Mouse (Mus musculus) c-Kit-positive CD71-positive TER-119-negative erythroid progenitor cells, embryonic 14.5 days (primary cell): ENCODE data around the gene Mphosph9.

Experiments used
- DNase-seq: peaks from one replicate; pipeline ENCODE4 v3.0.0-alpha.2; 2013; ENCODE audit warnings: low read depth

The Mphosph9 gene

DNA sequence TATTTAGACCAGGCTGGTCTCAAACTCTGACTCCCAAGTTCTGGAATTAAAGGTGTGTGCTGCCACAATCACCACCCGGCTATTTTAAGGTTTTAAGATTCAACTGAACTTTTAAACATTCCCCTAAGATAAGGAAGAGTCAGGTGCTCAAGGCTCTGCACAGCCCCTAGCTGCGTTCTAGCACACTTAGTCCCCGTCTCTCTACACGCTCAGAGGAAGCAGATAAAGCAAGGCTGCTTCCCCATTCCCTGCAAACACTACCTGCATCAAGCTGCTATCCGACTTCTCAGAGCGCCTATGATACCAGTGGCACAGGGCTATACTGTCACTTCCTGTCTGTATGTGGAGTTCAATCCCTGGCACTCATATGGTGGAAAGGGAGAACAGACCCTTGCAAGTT, 60.1 kb downstream of the Mphosph9 start:
- no peak for DNase-seq

DNA sequence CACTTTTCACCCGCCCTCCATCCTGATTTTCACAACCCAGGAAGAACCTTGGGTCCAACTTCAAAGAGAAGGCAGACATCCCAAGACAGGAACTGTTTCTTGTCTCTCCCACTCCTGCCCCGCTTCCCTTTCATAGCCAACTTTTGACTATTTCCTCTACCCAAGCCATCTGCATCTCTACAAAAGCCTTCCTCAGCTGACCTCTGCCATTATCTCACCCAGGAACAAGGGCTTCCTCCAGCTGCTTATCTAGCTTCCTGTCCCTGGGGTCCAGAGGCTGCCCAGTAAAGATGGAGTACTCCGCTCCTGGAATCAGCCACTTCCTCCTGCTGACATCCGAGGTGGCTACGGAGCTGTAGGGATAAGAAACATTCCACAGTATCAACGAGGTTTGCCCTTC, 61.0 kb downstream of the Mphosph9 start:
- DNase-seq, result no peak

DNA sequence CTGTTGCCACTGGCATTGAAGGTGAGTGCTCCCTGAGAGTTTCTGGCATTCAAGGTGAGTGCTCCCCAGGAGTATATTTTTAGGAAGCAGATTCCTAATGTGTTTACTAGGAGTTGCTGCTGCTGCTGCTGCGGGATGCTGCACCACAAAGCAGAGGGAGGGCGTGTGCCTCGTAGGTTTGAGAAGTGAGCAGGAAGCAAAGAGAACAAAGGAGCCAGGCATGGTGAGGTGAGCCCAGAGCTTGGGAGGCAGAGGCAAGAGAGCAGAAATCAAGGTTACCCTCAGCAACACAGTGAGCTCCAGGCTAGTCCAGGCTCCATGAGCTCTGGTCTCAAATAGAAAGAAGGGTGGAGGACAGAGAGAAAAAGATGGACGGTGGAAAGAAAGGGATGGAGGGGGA, 64.5 kb downstream of the Mphosph9 start:
- no peak for DNase-seq

DNA sequence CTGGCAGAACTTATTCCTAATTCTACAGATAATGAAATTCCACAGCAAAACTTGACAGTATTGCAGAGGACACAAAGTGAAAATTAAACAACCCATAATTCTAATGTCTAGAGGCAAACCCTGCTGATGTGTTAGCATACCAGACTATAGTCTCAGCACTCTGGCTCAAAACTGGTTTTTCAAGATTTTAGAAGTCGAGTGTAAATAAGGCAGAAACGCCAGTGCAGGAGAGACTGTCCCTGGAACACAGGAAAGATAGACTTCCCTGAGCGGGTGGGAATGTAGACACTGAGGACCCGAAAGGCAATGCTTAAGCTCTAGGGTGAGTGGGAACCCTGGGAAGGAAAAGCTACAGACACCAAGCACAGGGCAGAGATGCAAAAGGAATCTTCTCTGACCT, 65.7 kb downstream of the Mphosph9 start:
- no peak for DNase-seq

DNA sequence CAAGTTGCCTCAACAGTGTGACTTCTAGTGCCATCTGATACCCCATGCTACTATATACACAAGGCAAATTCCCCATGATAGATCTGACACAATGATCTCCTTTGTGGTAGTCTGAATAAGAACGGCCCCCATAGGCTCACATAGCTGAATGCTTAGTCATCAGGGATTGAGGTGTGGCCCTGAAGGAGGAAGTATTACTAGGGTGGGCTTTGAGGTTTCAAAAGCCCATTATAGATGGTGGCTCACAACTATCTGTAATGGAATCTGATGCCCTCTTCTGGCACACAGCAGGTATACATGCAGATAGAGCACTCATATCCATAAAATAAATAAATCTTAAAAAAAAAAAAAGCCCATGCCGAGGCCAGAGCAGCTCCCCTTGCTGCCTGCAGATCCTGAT, 68.6 kb downstream of the Mphosph9 start:
- DNase-seq, result no peak

DNA sequence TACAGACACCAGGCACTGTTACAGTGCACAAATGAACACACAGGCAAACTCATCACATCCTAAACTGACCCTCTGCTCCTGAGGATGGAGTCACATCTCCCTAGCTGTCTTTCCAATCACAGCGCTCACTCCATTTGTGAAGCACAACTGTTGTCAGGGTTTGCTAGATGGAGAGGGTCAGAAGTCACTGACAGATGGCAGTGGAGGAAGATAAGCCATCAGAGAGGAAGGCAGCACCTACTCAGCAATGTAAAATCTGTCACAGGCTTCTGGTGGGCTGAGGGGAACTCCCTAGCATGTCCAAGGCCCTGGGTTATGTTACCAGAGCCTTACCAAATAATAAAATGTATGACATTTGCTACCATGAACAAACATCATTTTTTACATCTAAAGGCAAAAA, 69.7 kb downstream of the Mphosph9 start:
- no peak for DNase-seq

DNA sequence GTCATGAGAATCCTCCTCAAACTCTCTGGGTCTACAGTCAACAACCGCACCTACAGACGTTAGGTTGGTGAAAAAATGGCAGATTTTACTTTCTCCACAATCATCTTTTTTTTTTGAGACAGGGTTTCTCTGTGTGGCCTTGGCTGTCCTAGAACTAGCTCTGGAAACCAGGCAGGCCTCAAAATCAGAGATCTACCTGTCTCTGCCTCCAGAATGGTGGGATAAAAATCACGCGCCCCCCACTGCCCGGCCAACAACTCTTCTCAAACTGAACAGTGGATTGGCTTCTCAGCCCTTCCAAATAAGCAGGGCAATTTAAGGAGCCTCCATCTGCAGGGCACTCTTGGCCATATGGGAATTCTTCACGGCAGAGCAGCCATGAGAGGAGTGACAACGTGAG, 72.6 kb downstream of the Mphosph9 start:
- no peak for DNase-seq

DNA sequence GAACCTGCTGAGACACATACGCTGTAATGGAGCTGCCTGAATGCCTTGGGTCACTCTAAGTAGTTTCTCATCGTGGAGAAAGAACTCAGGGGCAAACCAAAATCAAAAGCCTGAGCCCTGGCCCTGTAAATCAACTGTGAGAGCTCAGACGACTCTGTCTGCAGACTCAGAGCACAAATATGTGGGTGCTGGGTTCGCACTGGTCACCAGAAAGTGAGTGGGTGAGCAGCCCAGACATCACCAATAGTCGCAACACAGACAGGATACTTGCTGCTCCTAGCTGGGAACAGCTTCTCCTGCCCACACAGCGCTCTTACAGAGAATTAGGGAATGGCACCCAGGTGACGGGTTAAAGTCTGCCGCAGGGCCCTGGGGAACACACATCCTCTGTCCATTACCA, 74.2 kb downstream of the Mphosph9 start:
- DNase-seq, result no peak

DNA sequence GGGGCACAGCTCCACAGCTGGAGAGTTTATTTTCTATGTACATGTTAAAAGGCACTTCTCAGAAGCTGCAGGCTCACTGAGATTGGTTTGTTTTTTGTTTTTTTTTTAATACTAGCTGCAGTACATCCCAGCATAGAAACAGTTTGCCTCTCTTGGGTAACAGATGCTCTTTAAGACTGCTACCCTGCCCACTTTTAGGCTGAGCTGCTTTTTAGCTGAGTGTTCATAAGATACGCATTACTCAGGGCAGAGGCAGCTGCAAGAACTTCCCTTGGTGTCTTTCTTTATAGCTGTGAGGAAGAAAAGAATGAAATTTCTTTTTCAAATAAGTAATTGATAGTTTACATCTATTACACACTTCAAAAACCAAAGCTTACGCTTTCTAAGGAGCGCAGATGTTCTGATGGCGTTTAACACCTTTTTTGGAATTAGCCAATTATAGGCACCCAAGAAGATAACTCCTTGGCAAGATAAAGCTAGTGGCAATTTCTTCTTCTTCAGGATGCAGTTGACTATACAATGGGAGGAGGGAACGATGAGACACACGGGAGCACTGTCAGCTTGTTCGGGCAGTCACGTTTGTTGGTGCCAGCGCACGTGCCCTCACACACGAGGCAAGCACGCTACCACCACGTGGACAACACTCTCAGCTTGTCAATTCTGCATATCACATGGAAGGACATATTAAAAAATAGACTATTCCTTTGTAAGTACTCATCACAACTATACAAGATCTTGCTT, 75.0 kb downstream of the Mphosph9 start:
- DNase-seq, result no peak

DNA sequence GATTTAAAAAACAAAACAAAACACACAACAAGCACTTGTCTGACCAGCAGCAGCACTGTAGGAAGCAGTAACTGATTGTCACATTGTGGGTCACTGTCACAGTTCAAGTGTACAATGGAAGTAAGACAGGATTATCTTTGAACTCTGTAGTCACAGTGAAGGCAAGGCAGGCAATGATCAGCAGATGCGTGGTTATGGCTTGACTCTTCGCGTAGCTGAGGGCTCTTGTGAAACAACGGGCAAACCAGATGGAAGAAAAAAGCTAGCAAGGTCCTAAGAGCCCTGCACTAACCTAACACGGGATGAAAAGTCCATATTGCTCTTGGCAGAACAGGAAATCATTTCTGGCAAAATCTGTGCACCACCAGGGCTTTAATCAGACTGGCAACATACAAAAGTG, 76.7 kb downstream of the Mphosph9 start:
- DNase-seq, result no peak

DNA sequence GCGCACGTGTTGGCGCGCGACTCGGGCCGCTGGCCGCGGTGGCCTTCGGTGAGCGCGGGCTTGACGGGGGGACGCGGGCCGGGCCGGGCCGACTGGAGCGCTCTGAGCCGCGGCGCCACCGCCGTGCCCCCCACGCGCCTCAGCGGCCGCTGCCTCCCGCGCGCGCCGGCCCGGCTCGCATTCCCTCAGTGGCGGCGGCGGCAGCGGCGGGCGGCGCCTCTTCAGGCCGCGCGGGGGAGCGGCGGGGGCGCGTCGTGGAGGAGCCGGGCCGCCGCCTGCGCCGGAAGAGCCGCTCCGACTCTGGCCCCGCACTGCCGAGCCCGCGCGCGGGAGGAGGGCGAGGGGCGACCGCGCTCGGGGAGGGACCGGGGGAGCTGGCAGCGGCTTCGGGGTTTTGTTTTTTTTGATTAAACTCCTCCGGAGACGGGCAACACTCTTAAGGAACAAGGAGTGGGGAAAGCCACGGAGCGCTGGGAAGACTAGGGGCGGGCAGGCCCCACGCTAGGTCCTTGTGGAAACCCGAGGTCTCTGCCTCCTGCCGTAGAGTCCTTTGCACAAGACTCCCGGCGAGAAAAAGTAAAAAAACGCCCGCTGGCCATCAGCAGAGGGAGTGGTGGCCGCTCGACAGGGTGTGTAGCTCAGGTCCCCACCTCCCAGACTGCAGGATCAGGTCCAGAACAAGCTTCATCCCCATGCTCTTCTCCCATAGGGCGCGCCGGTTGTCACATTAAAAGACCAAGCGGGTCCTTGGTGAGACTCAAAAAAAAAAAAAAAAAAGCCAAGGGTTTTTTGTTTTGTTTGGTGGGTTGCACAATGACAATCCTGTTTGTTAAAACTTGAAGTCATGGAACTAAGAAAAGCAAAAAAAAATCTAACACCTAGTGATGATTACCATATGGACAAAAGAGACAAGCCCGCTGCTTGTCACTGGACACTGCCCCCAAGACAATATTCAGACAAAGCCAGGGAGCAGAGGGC, 77.9 kb downstream of the Mphosph9 start, which contains the start of gene Pitpnm2:
Gene Pitpnm2 (minus strand): TSS at position 147 of the 978 bp plus-strand sequence.
- no peak for DNase-seq

DNA sequence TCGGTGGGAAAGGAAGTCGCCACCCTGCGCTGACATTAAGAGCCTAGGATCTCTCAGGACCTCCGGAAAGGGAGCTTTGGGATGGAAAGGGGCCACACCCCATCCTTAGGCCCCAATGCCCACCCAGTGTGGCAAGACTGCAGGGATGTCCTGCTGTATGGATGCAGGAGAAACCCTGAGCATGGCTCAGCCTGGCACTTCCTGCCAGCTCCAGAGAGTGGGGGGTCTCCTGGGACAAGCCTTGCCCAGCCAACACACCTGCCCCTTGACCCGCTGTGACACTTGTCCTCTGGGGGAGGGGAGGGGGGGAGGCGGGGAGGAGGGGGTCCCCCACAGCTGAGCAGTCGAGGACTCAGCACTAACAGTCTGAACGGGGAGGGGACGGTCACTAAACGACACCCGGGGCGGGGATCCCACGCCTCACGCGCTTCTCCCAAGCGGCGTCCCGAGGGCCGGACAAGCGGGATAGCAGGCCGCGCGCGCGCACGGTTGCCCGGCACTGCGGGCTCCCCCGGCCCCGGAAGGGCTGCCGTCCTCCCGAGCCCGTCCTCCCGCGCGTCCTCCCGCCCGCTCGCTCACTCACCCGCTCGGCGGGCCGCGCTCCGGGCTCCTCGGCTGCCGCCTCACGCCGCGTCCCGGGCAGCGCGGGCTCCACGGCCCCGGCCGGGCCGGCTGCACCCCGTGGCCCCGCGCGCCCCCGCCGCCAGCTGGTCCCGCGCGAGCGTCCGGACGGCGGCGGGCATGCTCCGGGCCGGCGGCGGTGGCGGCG, 78.7 kb downstream of the Mphosph9 start:
- no peak for DNase-seq

DNA sequence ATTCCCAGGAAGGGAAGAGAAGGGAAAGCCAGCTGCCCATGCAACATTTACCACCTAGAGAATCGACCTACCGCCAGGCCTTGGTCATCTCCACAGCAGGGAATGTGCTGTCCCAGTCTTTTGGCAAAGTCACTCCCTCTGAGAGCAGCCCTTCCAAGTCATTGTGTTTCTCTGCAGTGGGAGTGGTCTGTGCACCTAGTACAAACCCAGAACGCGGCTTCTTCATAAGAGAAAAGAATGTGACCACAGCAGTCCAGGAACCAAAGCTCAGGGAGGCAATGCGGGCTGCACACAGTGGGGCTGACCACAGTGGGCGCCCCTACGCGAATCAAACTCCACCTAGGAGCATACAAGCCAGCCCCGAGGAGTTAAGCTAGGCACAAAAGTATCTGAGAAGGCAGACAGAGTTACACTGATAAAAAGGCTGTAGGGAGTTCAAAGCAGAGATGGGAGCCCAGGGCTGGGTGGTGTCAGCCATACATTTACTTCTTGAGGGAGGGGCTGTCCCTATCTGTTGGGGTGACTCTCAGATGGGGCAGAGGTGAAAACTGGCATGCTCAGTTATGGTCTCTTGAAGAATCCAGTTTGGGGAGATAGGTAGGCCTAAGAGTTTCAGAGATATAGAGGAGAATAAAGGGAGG, 79.7 kb downstream of the Mphosph9 start:
- peak; percentile 33 for DNase-seq

DNA sequence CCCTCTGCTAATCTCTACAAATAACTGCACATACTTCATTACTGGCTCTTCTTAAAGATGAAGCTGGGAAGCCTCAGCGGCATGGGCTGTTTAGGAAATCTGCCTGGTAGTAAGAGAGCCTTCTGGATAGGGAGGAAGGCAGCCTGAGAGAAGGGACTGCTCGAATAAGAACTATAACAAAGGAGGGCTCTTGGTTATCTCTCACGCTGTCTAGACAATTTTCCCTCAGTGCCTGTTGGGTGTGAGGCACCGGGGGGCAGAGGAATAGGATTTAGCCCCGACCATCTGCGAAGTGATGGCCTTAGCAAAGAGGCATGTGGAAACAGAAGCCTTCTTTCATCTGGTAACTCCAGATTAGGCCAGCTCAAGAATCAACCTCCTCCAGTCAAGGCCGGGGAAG, 80.5 kb downstream of the Mphosph9 start:
- no peak for DNase-seq

DNA sequence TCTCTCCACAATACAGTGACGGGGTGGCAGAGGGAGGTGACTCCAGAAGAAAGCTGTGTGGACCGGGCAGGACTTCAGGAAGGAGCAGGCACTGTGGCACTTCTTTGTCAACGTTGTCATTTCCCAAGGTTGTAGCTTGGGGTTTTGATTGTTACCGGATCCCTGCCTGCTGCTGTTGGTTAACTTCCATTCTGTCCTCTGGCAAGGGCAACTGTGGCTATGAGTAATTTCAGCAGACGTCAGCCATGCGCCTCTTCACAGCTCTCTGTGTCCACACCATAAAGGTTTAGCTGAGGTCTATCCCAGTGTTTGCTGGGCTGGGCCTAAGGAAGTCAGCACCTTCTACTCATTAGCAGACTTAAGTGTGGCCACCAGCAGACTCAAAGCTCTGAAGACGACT, 82.9 kb downstream of the Mphosph9 start:
- no peak for DNase-seq

DNA sequence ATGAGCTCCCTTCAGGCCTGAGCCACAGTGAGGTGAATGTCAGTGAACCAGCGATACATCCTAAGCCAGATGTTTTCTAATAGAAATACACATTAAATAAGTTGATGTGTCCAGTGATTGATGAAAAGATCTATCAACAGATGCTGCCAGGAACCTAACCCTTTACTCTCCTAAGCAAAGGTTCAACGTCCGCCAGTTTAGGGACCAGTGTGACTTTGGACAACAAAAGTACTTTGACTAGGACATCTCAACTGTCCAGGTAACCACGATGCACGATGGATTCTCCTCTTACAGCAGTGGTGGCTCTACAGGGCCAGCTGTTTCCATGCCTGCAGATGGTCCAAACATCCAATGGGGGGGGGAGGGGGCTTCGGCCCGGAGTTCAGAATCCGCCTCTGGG, 83.3 kb downstream of the Mphosph9 start:
- DNase-seq, result no peak

DNA sequence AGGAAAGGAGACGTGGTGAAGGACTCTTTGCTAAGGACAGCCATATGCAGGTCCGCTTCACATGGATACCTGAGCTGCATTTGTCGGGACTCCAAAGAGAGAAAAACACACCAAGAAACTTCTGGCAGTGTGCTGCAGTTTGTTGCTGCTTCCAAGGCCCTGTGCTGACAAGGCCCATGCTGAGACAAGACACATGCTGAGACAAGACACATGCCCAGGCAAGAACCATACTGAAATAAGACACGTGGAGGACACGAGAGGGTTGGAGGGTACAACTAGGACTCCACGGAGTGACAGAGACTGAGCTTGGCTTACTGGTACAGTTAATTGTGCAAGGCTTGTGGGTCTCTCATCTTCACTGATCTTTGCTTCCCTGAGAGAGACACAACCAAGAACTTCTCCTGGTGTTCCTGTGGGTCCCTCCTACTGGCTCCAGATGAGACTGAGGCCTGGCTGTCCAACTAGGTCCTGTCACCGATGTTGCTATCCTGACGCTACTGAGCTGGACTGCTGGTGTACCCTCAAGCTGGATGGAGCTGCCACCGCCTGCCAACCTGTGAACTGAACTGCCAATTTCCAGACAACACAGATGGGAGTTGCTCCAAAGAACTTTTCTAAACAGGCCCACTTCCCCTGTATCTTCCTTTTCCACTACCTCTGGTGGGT, 84.4 kb downstream of the Mphosph9 start:
- DNase-seq, result no peak

DNA sequence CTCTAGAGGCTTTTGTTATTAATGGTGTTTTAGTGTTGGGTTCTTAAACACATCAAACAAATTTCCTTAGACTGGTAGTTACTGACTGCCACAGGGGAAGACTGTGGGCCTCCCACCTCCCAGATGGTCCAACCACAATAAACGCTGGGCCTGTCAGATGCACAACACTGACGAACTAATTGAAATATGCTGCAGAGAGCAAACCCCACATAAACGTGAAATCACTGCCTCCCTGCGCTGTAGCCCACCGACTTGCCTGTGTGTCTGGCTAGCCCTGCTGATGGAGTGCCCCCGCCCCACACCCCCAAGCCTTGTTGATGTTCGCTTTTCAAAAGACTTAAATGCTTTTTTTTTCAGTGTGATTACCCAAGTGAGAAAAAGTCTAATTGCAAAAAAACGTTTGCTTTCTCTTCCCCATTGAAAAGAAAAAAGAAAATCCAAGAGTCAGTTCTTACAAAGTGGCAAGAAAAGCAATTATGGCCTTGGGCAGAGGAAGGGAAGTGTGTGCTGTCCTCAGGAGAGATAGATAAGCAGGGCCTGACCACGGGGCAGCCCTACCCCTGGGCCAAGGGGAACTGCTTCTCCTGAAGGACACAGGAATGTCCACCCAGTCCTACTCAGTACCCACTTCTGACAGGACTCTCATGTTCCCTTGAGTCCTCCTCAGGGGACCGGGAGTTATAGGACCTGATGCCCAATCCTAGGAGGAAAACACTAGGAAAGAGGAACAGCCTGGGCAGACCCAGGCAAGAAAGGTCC, 85.9 kb downstream of the Mphosph9 start:
- no peak for DNase-seq

DNA sequence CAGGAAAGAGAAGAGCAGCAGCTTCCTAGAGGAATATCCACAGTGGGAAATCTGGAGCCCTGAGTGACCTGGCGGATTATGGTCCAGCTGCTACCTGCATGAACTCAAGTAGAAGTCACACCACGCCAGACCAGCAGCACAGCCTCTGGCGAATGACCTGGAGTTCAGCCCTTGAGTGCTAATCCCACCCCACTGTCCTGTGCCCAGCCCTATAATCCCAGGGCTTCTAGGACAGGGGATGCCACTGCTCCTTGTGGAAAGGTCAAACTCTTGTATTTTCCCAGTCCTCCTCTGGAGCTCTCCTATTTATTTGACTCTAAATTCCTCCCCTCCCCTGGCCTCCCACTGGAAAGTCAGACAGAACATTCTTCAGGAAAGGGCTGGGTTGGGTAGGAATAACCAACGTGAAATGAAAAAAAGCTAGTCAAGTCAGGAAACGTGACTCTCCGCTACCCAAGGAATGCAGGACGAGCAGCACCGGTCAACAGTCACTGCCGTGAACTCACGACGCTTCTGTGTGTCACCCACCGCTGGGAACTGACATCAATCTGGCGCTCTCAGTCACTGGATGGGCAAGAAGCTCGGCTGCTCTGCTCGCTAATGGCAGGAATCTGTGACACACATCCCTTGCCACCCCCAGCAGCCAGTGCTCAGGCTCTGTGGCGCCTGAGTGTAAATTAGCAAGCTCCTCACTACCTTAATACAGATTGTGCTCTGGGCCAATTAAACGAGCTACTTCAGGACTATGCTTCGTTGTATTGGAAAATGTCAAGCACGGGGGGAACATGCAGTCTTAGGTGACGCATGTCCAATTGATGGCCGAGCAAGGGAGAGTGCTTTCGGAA, 86.7 kb downstream of the Mphosph9 start:
- DNase-seq, result no peak

DNA sequence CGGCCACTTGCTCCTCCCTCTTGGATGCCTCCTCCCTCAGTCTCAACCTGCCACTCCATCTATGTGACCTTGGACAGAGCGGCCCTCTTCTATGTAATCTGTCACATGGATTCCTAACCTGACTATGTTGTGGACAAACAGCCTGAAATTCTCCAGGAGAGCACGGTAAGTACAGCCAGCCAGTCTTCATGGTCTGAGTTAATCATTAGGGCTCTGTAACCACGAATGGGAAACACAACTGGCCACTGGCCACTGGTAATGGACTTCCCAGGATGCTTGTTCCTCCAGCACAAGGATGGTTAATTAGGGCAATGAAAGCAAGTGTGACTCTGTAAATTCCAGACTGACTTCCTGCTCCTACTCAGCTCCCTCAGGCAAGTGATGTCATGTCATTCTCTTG, 91.6 kb downstream of the Mphosph9 start:
- no peak for DNase-seq
